Mouse (Mus musculus) B cell, adult 2 months (primary cell): ENCODE results near the gene Krt28.

Experiments used
- DNase-seq, 2 experiments: peaks; one replicate each; pipeline ENCODE4 v3.0.0; 2022

Krt28 gene

GRCm38 (mm10) chr11:99364412-99364811 is 10.3 kb downstream of the Krt28 start:
- DNase-seq = peak; percentile 36 to 42

GRCm38 (mm10) chr11:99361423-99361822 is 13.3 kb downstream of the Krt28 start:
- DNase-seq = no peak

GRCm38 (mm10) chr11:99351004-99351403 is 23.7 kb downstream of the Krt28 start, which contains the start of gene Krt27:
Gene Krt27, minus strand, starts transcription at chr11:99351104.
- no peak for DNase-seq

- DNase-seq = no peak
Measured at GRCm38 (mm10) chr11:99339299-99339847, 35.3 kb downstream of the Krt28 start.

- no peak for DNase-seq
Measured at GRCm38 (mm10) chr11:99337866-99338265, 36.8 kb downstream of the Krt28 start, which contains the start of gene Krt26. Gene Krt26, minus strand, starts transcription at chr11:99337966.

- no peak for DNase-seq
Measured at GRCm38 (mm10) chr11:99333426-99333825, 41.3 kb downstream of the Krt28 start.

GRCm38 (mm10) chr11:99329655-99330054 is 45.0 kb downstream of the Krt28 start:
- DNase-seq = no peak

- DNase-seq = no peak
Measured at GRCm38 (mm10) chr11:99322851-99323250, 51.9 kb downstream of the Krt28 start, which contains the start of gene Krt25. Gene Krt25, minus strand, starts transcription at chr11:99322951.

GRCm38 (mm10) chr11:99321094-99321493 is 53.6 kb downstream of the Krt28 start:
- DNase-seq = no peak

GRCm38 (mm10) chr11:99319127-99319526 is 55.6 kb downstream of the Krt28 start:
- DNase-seq = no peak

- no peak for DNase-seq
Measured at GRCm38 (mm10) chr11:99316543-99316942, 58.2 kb downstream of the Krt28 start.
